Mouse (Mus musculus) brain, embryonic 14.5 days (tissue): Measurements from ENCODE around the gene Kndc1. TPM values are rescaled to one million over a fixed set of nuclear protein-coding genes. Genes with fewer than 3 reads are reported as not detected.

Experiments used
- DNase-seq: peaks from one replicate; pipeline ENCODE4 v3.0.0-alpha.2; 2011; ENCODE audit warnings: low read depth
- CTCF ChIP-seq: fragments of 200-500 bp; IDR thresholded peaks from 2 replicates; pipeline ENCODE4 v1.5.1; 2012; ENCODE audit warnings: inconsistent platforms, mild to moderate bottlenecking, moderate library complexity, borderline replicate concordance; ENCODE audit not compliant: insufficient read depth, insufficient read length; ENCODE audit errors: extremely low read depth
- POLR2A ChIP-seq: fragments of 200-500 bp; IDR thresholded peaks from 2 replicates; pipeline ENCODE4 v1.6.1; 2012; ENCODE audit warnings: mild to moderate bottlenecking, inconsistent platforms, borderline replicate concordance; ENCODE audit not compliant: poor library complexity, insufficient read depth, insufficient read length, severe bottlenecking; ENCODE audit errors: extremely low read depth
- polyA plus RNA-seq: library from polyadenylated mRNA; depleted of rRNA; stranded (reverse); fragments of >200 nt; gene quantifications from 2 replicates; pipeline ENCODE4 v1.2.3, GENCODE M21; 2012

Kndc1 gene
- polyA plus RNA-seq, 1 experiment, result 33.3 TPM

DNA sequence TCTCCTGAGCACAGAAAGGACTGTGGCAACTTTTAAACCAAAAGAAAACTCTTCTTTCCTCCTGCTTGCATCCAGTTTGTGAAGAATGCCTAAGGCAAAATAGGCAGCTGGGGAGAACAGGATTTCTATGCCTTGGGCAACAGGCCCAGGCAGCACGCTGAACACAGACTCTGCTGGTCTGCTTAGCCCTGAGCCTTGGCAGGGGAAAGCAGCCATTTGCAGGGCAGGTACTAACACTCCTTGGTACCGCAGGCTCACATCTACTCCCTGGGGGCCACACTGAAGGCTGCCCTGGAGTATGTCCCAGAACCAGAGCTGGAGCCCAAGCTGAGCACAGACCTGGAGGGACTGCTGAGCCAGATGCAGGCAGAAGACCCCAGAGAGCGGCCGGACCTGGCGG lies 13.7 kb downstream of the Kndc1 start:
- no peak for TF ChIP-seq CTCF
- TF ChIP-seq POLR2A, result no peak
- peak; percentile 84 for DNase-seq

DNA sequence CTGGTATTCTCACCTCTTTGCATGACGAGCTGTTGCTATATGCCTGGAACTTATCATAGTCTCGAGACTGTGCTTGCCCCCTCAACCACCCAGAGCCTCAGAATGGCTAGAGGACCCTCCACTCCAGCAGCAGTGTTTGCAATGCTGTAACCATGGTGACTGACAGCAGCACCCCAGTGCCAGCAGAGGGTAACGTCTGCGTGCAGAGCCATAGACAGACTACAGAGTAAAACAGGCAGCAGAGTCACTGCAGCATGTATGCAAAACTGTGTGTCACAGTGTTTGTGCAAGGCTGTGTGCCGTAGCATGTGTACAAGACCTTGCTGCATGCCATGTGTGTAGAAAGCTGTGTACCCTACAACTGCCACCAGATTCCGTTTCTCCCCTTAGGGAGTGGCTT lies 15.0 kb downstream of the Kndc1 start:
- no peak for TF ChIP-seq POLR2A
- TF ChIP-seq CTCF, result no peak
- DNase-seq, result peak; percentile 77

DNA sequence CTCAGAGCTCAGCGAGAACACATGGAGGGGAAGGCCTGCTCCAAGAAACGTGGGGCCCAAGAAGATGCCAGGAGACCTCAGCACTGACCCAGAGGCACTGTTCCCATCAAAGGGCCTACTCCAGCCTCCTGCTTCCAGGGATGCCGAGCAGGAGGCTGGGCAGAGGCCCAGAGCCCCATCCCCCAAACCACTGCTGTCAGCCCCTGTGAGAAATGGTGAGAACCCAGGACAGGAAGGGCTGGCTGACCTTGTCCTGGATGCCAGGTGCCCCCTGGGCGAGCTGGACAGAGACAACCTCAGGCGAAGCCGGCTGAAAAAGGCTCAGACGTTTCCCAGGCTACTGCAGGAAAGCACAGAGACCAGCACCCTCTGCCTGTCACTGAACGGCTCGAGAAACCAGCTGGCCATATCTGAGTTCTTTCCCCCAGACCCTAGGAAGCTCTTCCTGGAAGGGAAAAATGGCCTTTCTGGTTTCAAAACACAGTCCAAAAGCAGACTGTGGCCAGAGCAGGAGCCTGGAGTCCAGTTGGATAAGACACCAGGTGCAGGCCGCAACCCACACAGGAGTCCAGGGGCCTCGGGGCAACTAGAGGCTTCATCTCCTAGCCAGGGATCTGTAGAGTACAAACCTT lies 15.8 kb downstream of the Kndc1 start:
- no peak for DNase-seq
- TF ChIP-seq CTCF, result no peak
- TF ChIP-seq POLR2A, result no peak

DNA sequence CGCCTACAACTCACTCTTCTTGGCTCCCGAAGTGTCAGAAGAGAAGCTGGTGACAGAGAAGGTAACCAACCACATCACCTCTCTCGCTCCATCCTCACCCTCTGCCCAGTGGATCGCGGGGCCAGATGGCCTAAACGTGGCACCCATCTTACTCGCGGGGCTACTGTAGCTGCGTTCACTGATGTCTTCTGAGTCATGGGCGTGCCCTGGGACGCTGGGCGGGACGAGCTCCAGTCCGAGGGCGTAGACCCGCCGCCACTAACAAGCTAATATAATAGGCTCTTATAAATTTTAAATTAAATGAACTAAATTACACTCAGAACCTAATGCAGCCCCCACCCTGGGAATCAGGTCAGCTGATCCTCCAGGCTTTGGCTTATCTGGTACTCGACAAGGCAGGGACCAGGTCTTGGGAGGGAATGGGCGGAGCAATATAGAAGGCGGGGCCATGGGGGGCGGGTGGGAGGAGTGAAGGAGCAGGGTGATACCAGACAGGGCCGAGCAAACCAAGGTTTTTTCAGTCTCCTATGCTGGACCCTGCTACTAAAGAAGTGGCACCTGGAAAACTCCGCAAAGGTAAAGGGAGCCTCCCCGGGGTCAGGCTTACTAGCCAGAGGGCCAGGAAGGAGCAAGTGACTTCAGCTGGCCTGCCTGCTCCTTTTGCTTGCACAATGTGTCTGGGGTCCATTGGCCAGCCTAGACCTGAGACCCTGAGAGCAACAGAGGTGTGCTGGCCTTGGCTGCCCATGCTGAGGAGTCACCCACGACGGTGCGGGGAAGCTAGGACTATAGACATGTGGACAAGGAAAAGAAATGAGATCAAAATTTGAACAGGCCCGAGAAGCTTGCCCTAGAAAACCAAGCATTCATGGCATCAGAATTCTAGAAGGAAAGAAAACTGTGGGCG lies 19.9 kb downstream of the Kndc1 start:
- DNase-seq, result no peak

DNA sequence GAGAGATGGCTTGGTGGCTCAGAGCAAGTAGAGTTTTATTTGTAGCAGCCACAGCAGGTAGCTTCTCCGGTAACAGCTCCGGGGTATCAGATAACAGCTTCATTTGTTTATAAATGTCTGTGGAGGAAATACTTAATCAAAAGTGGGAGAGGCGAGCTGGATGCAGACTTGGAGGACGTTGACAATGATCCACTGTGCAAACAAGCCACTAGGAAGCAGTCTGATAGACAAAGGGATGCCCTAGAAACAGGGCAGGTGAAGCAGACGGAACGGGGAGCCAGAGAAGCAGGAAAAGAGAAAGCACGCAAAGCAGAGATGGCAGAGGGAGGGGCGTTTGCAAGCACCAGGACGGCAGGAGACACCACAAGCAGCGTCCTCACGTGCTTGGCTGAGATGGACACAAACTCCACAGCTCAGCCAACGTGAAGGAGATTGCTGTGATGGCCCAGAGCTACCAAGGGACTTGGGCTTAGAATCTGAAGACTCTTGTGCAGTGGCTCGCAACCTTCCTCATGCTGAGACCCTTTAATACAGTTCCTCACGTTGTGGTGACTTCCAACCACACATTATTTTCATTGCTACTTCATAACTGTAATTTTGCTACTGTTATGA lies 21.3 kb downstream of the Kndc1 start:
- TF ChIP-seq POLR2A (no peak), CTCF (no peak)
- DNase-seq, result no peak

More for the DNA sequence above, 19.9 kb downstream of the Kndc1 start:
- TF ChIP-seq CTCF, result no peak
- TF ChIP-seq POLR2A, result no peak

DNA sequence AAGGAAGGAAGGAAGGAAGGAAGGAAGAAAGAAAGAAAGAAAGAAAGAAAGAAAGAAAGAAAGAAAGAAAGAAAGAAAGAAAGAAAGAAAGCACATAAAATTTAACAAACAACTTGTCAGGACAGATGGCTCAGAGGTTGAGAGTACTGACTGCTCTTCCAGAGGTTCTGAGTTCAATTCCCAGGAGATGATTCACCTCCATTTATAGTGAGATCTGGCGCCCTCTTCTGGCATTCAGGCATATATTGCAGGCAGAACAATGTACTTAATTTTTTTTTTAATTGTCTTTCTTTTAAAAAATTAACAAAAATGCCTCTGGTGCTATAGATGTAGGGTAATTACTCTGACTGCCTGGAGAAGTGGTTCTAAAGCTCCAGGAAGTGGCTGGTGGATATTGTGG lies 21.8 kb downstream of the Kndc1 start:
- TF ChIP-seq POLR2A (no peak), CTCF (peak; percentile 17; the same call in 1 of the 2 replicates)
- peak; percentile 51 for DNase-seq

DNA sequence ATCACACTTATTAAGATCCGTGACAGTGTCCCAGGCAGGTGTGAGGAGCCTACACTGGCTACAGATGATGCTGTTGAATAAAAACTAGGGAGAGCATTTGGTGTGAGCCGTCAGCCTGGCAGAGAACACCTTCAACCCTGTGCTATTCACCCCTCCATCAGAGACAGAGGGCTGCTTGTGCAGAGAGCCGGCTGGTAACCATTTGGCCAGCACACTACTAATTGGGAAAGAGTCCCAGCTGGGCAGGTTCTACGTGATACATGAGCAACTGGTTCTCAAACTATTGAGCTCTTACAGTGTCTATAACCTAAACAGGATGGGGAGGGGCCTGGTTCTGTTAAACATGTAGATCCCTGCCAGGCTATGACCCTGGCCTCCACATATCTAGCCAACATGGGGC lies 23.8 kb downstream of the Kndc1 start:
- no peak for TF ChIP-seq CTCF
- no peak for TF ChIP-seq POLR2A
- no peak for DNase-seq

DNA sequence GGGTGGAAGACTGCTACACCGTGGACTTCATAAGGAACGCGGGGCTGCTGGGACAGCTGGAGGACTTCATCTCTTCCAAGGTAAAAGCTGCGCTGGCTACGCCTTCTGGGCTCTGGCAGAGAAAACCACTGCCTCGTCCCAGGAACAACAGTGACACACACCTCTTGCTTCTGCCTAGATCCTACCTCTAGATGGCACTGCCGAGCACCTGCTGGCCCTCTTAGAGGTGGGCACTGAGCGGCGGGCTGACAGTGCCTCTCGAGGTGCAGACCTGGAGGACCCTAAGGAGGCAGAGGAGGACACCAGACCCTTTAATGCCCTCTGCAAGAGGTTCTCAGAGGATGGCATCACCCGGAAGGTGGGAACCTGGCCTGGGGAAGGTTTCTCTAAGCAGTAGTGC lies 36.2 kb downstream of the Kndc1 start:
- peak; percentile 64 for DNase-seq
- no peak for TF ChIP-seq POLR2A
- TF ChIP-seq CTCF, result peak; percentile 80

DNA sequence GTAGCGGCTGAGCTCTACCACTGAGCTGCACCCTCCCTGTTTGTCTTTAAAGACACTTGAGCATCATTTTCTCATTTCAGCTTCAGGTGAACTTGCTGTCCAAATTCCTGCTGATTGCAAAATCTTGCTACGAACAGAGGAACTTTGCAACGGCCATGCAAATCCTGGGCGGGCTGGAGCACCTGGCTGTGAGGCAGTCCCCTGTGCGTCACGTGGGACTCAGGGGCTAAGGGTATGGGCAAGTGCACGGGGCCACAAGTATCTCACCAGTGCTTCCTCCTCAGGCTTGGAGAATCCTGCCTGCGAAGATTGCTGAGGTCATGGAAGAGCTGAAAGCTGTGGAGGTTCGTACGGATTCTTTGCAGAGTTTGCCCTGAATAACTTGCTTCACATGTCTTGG lies 42.2 kb downstream of the Kndc1 start:
- no peak for TF ChIP-seq CTCF
- TF ChIP-seq POLR2A, result no peak
- DNase-seq, result no peak

DNA sequence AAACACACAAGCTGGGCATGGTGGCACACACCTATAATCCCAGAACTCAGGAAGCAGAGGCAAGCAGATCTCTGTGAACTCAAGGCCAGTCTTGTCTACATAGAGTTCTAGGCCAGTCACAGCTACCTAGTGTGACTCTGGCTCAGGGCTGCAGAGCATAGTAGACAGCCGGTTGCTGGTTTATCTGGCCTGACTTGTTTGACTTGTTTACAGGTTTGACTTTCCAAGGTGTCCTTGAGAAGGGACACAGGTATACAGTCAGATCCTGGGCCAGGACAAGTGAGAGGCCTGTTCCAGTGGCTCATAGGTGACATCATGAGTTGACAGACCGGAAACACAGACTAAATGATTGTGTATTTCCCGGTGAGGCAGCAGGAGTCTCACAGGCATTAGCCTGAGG lies 42.6 kb downstream of the Kndc1 start:
- no peak for DNase-seq
- TF ChIP-seq POLR2A (no peak), CTCF (no peak)

DNA sequence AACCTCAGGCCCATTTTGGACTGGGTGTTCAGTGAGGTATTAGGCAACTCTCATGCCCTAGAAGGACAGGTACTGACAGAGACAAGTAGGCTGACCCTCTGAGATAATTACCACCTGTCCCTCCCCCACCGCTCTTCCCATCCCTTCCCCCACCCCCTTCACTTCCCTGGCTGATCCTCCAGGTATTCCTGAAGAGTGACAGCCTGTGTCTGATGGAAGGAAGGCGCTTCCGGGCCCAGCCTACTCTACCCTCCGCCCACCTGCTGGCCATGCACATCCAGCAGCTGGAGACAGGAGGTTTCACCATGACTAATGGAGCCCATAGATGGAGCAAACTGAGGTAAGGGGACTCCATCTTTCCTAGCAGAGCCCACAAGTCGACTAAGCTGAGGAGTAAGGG lies 43.3 kb downstream of the Kndc1 start:
- DNase-seq, result no peak
- TF ChIP-seq POLR2A (no peak), CTCF (no peak)
